Mouse (Mus musculus) spleen, postnatal 0 days (tissue): ENCODE measurements around the gene Mcts2. TPM values are rescaled to one million over a fixed set of nuclear protein-coding genes. Genes with fewer than 3 reads are reported as not detected.

Experiments used
- polyA plus RNA-seq: library from polyadenylated mRNA; unstranded; fragments of >200 nt; fragmentation: Nextera tagmentation; extraction: Ambion mirVana; gene quantifications from 2 replicates; pipeline ENCODE4 v1.2.1, GENCODE M21; 2015

The Mcts2 gene
- 15.8 and 17.5 TPM in 2 replicates for polyA plus RNA-seq

GRCm38 (mm10) chr2:152686806-152687267 is at the start of gene Mcts2:
TSS of gene Mcts2 (plus strand) at chr2:152687035.

GRCm38 (mm10) chr2:152669256-152669638 is 17.6 kb upstream of the Mcts2 start, which contains the start of gene H13:
TSS of gene H13 (plus strand) at chr2:152669461.

GRCm38 (mm10) chr2:152736090-152736601 is 49.3 kb downstream of the Mcts2 start, which contains the start of gene Id1:
TSS of gene Id1 (plus strand) at chr2:152736251.

Other genes with a start within 250 kb of the Mcts2 start
- gene Defb23, start 222.4 kb upstream of the Mcts2 start, polyA plus RNA-seq: not detected in 2 replicates
- gene Defb20, start 210.0 kb upstream of the Mcts2 start, polyA plus RNA-seq: not detected in 2 replicates
- gene Defb22, start 196.9 kb upstream of the Mcts2 start, polyA plus RNA-seq: not detected in 2 replicates
- not detected in 2 replicates for gene Defb26, start 175.3 kb upstream of the Mcts2 start, polyA plus RNA-seq
- gene Defb28, start 168.8 kb upstream of the Mcts2 start, polyA plus RNA-seq: not detected in 2 replicates
- not detected in 2 replicates for gene Defb29, start 146.9 kb upstream of the Mcts2 start, polyA plus RNA-seq
- not detected in 2 replicates for gene Gm17416, start 117.7 kb upstream of the Mcts2 start, polyA plus RNA-seq
- not detected in 2 replicates for gene Defb21, start 114.3 kb upstream of the Mcts2 start, polyA plus RNA-seq
- gene Defb19, start 106.7 kb upstream of the Mcts2 start, polyA plus RNA-seq: not detected in 2 replicates
- not detected in 2 replicates for gene Defb45, start 87.6 kb upstream of the Mcts2 start, polyA plus RNA-seq
- gene Defb36, start 82.7 kb upstream of the Mcts2 start, polyA plus RNA-seq: not detected in 2 replicates
- 0.80 TPM in 1 of 2 replicates, not detected in the other for gene Defb25, start 64.0 kb upstream of the Mcts2 start, polyA plus RNA-seq
- 9.0 and 12.1 TPM in 2 replicates for gene Rem1, start 60.1 kb upstream of the Mcts2 start, polyA plus RNA-seq
- gene H13, start 17.6 kb upstream of the Mcts2 start, polyA plus RNA-seq: 57.9 and 64.3 TPM in 2 replicates
- 57.6 and 63.5 TPM in 2 replicates for gene Id1, start 49.2 kb downstream of the Mcts2 start, polyA plus RNA-seq
- 3.0 and 3.1 TPM in 2 replicates for gene Cox4i2, start 67.1 kb downstream of the Mcts2 start, polyA plus RNA-seq
- gene Bcl2l1, start 144.7 kb downstream of the Mcts2 start, polyA plus RNA-seq: 112 and 123 TPM in 2 replicates
- gene Tpx2, start 160.9 kb downstream of the Mcts2 start, polyA plus RNA-seq: 56.9 and 59.5 TPM in 2 replicates
- gene Mylk2, start 224.3 kb downstream of the Mcts2 start, polyA plus RNA-seq: 0.04 and 0.12 TPM in 2 replicates
- 8.4 and 8.9 TPM in 2 replicates for gene Foxs1, start 246.2 kb downstream of the Mcts2 start, polyA plus RNA-seq